Mouse (Mus musculus) layer of hippocampus, postnatal 36 days (tissue): ENCODE data around the gene Add3. TPM values are rescaled to one million over a fixed set of nuclear protein-coding genes. Genes with fewer than 3 reads are reported as not detected.

Source experiments
- DNase-seq, 2 experiments: peaks; one replicate each; pipeline ENCODE4 v3.0.0; 2022
- total RNA-seq, 2 experiments: library from RNA; stranded (reverse); gene quantifications; 2 replicates each; pipeline ENCODE4 v1.2.3; 2021

Add3 gene
- total RNA-seq, 2 experiments from 2014 or later: 124 TPM

DNA sequence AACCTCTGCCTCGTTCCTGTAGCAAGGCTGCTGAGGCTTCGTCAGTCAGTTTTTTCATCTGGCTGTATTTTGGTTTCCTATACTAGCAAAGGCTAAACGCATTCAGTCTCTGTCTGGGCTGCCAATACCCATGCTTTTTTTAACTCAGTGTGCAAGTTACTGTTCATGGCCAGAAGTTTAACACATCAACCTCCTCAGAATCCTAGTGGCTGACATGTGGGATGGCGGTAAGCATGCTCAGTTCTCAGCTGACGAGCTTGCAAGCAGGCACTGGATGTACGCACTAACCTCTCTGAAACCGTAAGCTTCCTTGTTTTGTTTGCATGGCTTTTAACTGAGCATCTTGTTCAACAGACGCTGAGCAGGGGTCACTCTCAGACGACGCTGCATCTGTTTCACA is 103.7 kb downstream of the Add3 start:
- DNase-seq: no peak

GRCm38 (mm10) chr19:53247558-53247957 is 107.3 kb downstream of the Add3 start:
- no peak for DNase-seq

- peak; percentile 37 to 42 for DNase-seq
Observed at GRCm38 (mm10) chr19:53248023-53248494, 107.8 kb downstream of the Add3 start.

DNA sequence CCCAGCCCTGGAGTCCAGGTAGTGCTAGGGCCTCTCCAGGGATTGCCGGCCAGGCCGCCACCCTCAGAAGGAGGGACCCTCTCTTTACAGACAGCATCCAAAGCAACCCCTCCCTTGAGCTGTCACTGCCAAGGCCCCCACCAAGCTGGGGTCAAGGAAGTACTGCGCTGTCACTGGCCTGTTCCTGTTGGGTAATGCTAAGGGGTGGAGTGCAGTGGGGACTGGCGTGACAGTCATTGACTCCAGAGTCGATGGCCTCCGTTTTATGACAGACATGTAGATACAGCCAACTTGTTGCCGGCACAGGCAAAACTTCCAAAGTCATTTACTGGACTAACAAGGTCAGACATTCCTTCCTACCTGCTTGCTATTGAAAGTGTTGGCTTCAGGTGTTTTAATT is 110.8 kb downstream of the Add3 start:
- DNase-seq: no peak

- DNase-seq: no peak
Observed at GRCm38 (mm10) chr19:53251656-53252055, 111.4 kb downstream of the Add3 start.

- DNase-seq: no peak
Observed at GRCm38 (mm10) chr19:53252111-53253028, 112.1 kb downstream of the Add3 start.

DNA sequence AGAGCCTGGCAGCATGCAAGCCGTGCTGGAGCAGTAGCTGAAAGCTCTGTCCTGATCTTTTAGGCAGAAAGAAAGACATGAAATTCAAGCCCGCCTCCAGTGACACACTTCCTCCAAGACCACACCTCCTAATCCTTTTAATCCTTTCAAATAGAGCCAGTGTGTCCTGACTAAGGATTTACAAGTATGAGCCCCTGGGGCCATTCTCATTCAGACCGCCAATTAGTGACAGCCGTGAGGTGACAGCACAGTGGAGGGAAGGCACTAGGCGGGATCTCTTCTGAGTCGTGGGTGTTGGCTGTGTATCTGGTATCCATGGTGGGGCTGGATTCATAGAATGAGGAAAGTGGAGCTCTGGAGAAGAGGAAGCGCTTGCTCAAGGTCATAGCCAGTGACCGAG is 116.1 kb downstream of the Add3 start:
- no peak for DNase-seq

DNA sequence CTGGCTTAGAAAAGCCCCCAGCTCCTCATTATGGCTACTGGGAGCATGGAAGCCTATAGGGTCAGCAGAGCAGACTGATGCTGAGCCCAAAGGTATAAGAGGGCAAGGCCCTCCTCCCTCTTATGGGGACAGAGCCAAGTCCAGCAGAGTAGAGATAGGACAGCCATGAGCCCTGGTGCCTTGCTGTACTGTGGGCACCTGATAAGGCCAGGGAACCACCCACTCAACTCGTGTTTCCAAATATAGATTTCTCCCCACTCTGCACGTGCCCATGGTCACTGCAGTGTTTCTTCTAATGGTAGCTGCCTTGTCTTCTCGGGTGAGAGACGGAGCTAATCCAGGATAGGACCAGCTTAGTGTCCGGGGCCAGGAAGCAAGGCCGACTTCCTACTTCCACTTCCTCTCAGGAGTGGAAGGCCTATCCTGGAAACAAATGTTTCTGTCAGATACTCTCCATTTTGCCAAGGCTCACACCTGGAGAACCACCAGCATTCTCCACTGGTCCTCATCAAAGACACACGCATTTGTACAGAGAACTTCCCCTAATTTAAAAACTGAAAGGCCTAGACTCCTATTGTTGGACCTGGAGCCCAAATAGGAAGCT is 116.8 kb downstream of the Add3 start:
- DNase-seq: no peak

- DNase-seq: no peak
Observed at GRCm38 (mm10) chr19:53257631-53258560, 117.7 kb downstream of the Add3 start.

- DNase-seq: no peak
Observed at GRCm38 (mm10) chr19:53258740-53259506, 118.7 kb downstream of the Add3 start.

- no peak for DNase-seq
Observed at GRCm38 (mm10) chr19:53259541-53259940, 119.3 kb downstream of the Add3 start.

GRCm38 (mm10) chr19:53260261-53260660 is 120.0 kb downstream of the Add3 start:
- no peak for DNase-seq

DNA sequence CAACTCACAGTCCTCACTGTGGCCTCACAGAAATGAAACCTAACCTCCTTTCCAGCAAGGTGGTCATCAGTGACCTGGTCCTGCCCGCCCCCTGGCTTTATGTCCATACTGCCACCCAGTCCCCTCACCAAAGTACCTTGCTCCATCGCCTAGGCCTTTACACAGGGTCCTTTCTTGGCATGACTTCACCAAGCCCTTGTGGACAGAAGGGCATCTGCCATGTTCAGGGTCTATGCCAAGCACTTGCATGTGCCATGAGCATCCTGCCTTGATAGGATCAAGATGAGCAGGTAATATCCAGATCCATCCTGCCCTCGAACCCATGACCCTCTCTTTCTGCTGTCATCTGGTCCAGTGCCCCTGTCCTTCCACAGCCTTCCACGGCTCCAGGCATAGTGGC is 120.6 kb downstream of the Add3 start:
- DNase-seq: no peak

- no peak for DNase-seq
Observed at GRCm38 (mm10) chr19:53262061-53262460, 121.8 kb downstream of the Add3 start.

- DNase-seq: no peak
Observed at GRCm38 (mm10) chr19:53263859-53264733, 123.9 kb downstream of the Add3 start.

- DNase-seq: no peak
Observed at GRCm38 (mm10) chr19:53264821-53265727, 124.8 kb downstream of the Add3 start.

DNA sequence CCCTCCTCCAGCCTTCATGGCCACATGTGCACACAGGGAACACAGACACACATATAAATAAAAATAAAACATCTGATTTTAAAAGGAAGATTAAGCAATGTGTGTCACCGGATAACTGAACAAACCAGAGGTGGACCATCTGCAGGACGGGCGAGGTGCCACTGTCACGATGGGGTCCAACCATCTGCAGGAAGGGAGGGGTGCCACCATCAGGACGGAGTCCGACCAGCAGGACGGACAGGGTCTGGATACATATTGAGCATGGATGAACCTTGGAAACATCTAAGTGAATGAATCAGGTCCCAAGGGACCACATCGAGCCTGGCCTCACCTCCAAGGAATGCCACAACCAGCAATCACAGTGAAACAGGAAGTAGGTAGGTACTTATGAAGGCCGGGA is 127.1 kb downstream of the Add3 start:
- DNase-seq: no peak

- no peak for DNase-seq
Observed at GRCm38 (mm10) chr19:53273055-53273722, 132.9 kb downstream of the Add3 start.

GRCm38 (mm10) chr19:53273781-53274428 is 133.7 kb downstream of the Add3 start:
- no peak for DNase-seq
